Mouse (Mus musculus) forebrain, embryonic 10.5 days (tissue): Measurements from ENCODE around the gene Scml4. TPM values are rescaled to one million over a fixed set of nuclear protein-coding genes. Genes with fewer than 3 reads are reported as not detected.

Source experiments
- DNase-seq: peaks from one replicate; pipeline ENCODE4 v3.0.0-alpha.2; 2017; ENCODE audit warnings: low spot score; ENCODE audit errors: extremely low spot score
- H3K27ac ChIP-seq: fragments of 300-500 bp; sonication (generic); 2 replicates; pipeline ENCODE4 v1.5.1; 2016; ENCODE audit warnings: mild to moderate bottlenecking
- H3K27me3 ChIP-seq: fragments of 300-500 bp; sonication (generic); 2 replicates; pipeline ENCODE4 v1.6.1; 2016; ENCODE audit warnings: mild to moderate bottlenecking; ENCODE audit not compliant: poor library complexity, severe bottlenecking
- H3K36me3 ChIP-seq: fragments of 300-500 bp; sonication (generic); replicated peaks from 2 replicates; pipeline ENCODE4 v1.6.1; 2016; ENCODE audit warnings: mild to moderate bottlenecking, moderate library complexity
- H3K4me1 ChIP-seq: fragments of 300-500 bp; sonication (generic); 2 replicates; pipeline ENCODE4 v1.6.1; 2016
- H3K4me3 ChIP-seq: fragments of 300-500 bp; sonication (generic); 2 replicates; pipeline ENCODE4 v1.5.1; 2016; ENCODE audit warnings: mild to moderate bottlenecking, moderate library complexity
- H3K9me3 ChIP-seq: fragments of 300-500 bp; sonication (generic); 2 replicates; pipeline ENCODE4 v1.6.1; 2016; ENCODE audit warnings: mild to moderate bottlenecking, moderate library complexity
- whole genome bisulfite sequencing: fragments of 180-500 bp; shearing (Covaris S2); methylation state at CpG from one replicate; pipeline ENCODE4 v1.1.7; 2016; 5-methylcytosine and 5-hydroxymethylcytosine counted together
- polyA plus RNA-seq: library from polyadenylated mRNA; unstranded; fragments of >200 nt; fragmentation: Nextera tagmentation; extraction: Ambion mirVana; gene quantifications from 2 replicates; pipeline ENCODE4 v1.2.1, GENCODE M21; 2016

Gene Scml4
- polyA plus RNA-seq, 1 experiment from 2014 or later: 0.19 TPM

- Histone ChIP-seq H3K36me3 (no peaks in the 10 kb centered on the region), H3K4me3 (peak overlapping the region; percentile 6; the same call in 1 of the 2 replicates), H3K4me1 (peaks cover 47% of the 10 kb centered on the region), H3K9me3 (no peaks in the 10 kb centered on the region), H3K27me3 (peaks cover 48% of the 10 kb centered on the region), H3K27ac (peak overlapping the region; percentile 51; the same call in 1 of the 2 replicates)
- DNase-seq: no peak
- 27% methylated on average over 13 of the region's 13 CpGs for WGBS
Measured at GRCm38 (mm10) chr10:42994331-42994782, 134.2 kb downstream of the Scml4 start.

- Histone ChIP-seq H3K4me1 (peaks cover 47% of the 10 kb centered on the region), H3K27me3 (peaks cover 48% of the 10 kb centered on the region), H3K27ac (peak overlapping the region; percentile 62; the same call in 1 of the 2 replicates), H3K4me3 (no peak overlapping the region), H3K9me3 (no peaks in the 10 kb centered on the region), H3K36me3 (no peaks in the 10 kb centered on the region)
- 45% methylated on average over 13 of the region's 13 CpGs for WGBS
- peak; percentile 17 for DNase-seq
Measured at GRCm38 (mm10) chr10:42995484-42995895, 135.3 kb downstream of the Scml4 start.

- Histone ChIP-seq H3K9me3 (no peaks in the 10 kb centered on the region), H3K4me1 (peaks cover 55% of the 10 kb centered on the region), H3K27ac (no peak overlapping the region), H3K4me3 (no peak overlapping the region), H3K27me3 (peaks cover 43% of the 10 kb centered on the region), H3K36me3 (no peaks in the 10 kb centered on the region)
- no peak for DNase-seq
- 86% methylated on average over 2 of the region's 2 CpGs for WGBS
Measured at GRCm38 (mm10) chr10:42997278-42997677, 137.1 kb downstream of the Scml4 start.

DNA sequence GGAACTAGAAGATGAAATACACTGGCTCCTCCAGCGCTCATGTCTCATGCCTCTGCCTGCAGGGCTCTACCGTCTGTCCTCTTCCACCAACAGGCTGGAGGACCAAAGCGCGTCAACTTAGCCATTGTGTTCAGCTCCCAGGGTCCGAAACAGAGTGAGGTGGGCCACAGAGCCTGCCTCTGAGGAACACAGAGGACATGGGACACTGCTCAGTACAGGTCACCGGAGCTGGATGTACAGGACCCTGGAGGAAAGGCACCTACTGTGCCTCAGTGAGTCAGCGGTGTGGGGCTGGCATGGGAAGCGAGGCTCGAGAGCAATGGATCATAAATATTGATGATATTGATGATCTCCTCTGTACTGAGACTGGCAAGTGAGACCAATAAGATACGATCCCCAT is 139.2 kb downstream of the Scml4 start:
- H3K27ac ChIP-seq: no peak overlapping the region
- H3K4me1 ChIP-seq: peaks cover 61% of the 10 kb centered on the region
- WGBS: 90% methylated on average over 10 of the region's 10 CpGs
- H3K36me3 ChIP-seq: peaks cover 5% of the 10 kb centered on the region; the same call in 1 of the 2 replicates
- H3K4me3 ChIP-seq: no peak overlapping the region
- no peaks in the 10 kb centered on the region for H3K9me3 ChIP-seq
- DNase-seq: no peak
- peaks cover 23% of the 10 kb centered on the region for H3K27me3 ChIP-seq

- H3K27me3 ChIP-seq: peaks cover 22% of the 10 kb centered on the region
- H3K4me1 ChIP-seq: peaks cover 46% of the 10 kb centered on the region
- no peak for DNase-seq
- peaks cover 7% of the 10 kb centered on the region for H3K36me3 ChIP-seq
- peak overlapping the region; percentile 74; the same call in 1 of the 2 replicates for H3K27ac ChIP-seq
- no peaks in the 10 kb centered on the region for H3K9me3 ChIP-seq
- 79% methylated on average over 3 of the region's 3 CpGs for WGBS
- no peak overlapping the region for H3K4me3 ChIP-seq
Measured at GRCm38 (mm10) chr10:43001433-43001832, 141.3 kb downstream of the Scml4 start.

- Histone ChIP-seq H3K4me3 (peak overlapping the region; percentile 45), H3K27ac (peak overlapping the region; percentile 74; the same call in 1 of the 2 replicates), H3K36me3 (peaks cover 7% of the 10 kb centered on the region), H3K27me3 (peaks cover 26% of the 10 kb centered on the region; the same call in 1 of the 2 replicates), H3K4me1 (peaks cover 39% of the 10 kb centered on the region), H3K9me3 (no peaks in the 10 kb centered on the region)
- DNase-seq: no peak
- WGBS: 9% methylated on average over 13 of the region's 13 CpGs
Measured at GRCm38 (mm10) chr10:43002066-43002678, 142.0 kb downstream of the Scml4 start.

GRCm38 (mm10) chr10:43002721-43003465 is 142.7 kb downstream of the Scml4 start:
- DNase-seq: no peak
- Histone ChIP-seq H3K27me3 (peaks cover 26% of the 10 kb centered on the region; the same call in 1 of the 2 replicates), H3K27ac (peak overlapping the region; percentile 74; the same call in 1 of the 2 replicates), H3K4me1 (peaks cover 39% of the 10 kb centered on the region), H3K36me3 (peaks cover 7% of the 10 kb centered on the region), H3K9me3 (no peaks in the 10 kb centered on the region), H3K4me3 (peak overlapping the region; percentile 45)
- WGBS: 10% methylated on average over 25 of the region's 25 CpGs

GRCm38 (mm10) chr10:43003466-43003757 is 143.2 kb downstream of the Scml4 start:
- Histone ChIP-seq H3K4me1 (peaks cover 39% of the 10 kb centered on the region), H3K9me3 (no peaks in the 10 kb centered on the region), H3K27ac (no peak overlapping the region), H3K4me3 (no peak overlapping the region), H3K36me3 (peaks cover 7% of the 10 kb centered on the region), H3K27me3 (peaks cover 26% of the 10 kb centered on the region; the same call in 1 of the 2 replicates)
- 44% methylated on average over 5 of the region's 5 CpGs for WGBS
- DNase-seq: no peak

DNA sequence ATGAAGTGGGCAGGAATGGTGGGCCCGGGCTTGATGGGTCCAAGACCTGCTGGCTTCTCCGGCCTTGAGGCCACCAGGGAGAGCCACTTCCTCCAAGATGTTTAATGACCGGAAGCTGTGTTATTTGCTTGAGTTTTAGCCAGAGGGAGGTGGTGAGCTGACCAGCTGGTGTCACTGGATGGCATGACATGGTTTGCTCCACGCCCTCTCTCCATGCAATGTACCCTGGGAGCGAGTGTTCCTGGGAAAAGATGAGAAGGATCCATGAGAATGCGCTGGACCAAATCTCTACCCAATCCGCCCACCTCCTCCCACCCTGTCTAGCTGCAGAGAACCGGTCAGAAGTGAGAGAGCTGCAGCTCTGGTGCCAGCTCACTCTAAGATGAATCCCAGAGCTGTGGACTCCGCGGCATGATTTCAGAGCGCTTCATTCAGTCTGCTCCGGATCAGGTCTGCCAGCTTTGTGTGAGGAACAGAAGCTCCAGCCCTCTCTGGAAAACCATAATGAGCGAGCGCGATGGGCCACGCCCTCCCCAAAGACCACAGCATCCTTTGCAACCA is 144.1 kb downstream of the Scml4 start:
- DNase-seq: no peak
- WGBS: 89% methylated on average over 16 of the region's 16 CpGs
- Histone ChIP-seq H3K9me3 (no peaks in the 10 kb centered on the region), H3K4me3 (no peak overlapping the region), H3K27me3 (peaks cover 26% of the 10 kb centered on the region; the same call in 1 of the 2 replicates), H3K27ac (0 out of 2 replicates have a peak overlapping the region, but pooled peaks have one; percentile 13), H3K36me3 (peaks cover 7% of the 10 kb centered on the region), H3K4me1 (peaks cover 39% of the 10 kb centered on the region)

GRCm38 (mm10) chr10:43005031-43005430 is 144.9 kb downstream of the Scml4 start:
- peaks cover 7% of the 10 kb centered on the region for H3K36me3 ChIP-seq
- H3K4me1 ChIP-seq: peaks cover 39% of the 10 kb centered on the region
- peaks cover 26% of the 10 kb centered on the region; the same call in 1 of the 2 replicates for H3K27me3 ChIP-seq
- DNase-seq: no peak
- no peak overlapping the region for H3K27ac ChIP-seq
- H3K4me3 ChIP-seq: no peak overlapping the region
- H3K9me3 ChIP-seq: no peaks in the 10 kb centered on the region
- 87% methylated on average over 4 of the region's 4 CpGs for WGBS

DNA sequence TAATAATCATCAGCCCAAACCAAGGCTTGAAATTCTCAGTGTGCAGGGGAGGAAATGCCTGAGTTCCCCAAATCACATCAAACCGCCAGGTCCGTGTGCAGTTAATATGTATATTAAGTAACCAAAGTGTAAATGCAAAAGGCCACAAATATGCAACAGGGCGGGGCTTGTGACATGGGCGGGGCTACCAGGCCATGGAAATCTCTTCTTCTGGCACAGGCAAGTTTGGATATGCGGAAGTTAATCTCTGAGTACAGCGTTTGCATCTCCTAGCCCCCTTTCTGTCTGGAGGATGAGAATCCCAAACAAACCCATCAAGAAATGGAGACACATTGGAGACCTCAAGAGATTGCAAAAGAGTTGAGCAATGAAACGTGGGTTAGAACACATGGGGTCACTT is 145.5 kb downstream of the Scml4 start:
- Histone ChIP-seq H3K27me3 (peaks cover 26% of the 10 kb centered on the region; the same call in 1 of the 2 replicates), H3K4me1 (peaks cover 39% of the 10 kb centered on the region), H3K4me3 (no peak overlapping the region), H3K9me3 (no peaks in the 10 kb centered on the region), H3K27ac (no peak overlapping the region), H3K36me3 (peaks cover 7% of the 10 kb centered on the region)
- no peak for DNase-seq
- 80% methylated on average over 7 of the region's 7 CpGs for WGBS

- Histone ChIP-seq H3K4me3 (no peak overlapping the region), H3K4me1 (peaks cover 35% of the 10 kb centered on the region), H3K9me3 (no peaks in the 10 kb centered on the region), H3K27me3 (peaks cover 19% of the 10 kb centered on the region; the same call in 1 of the 2 replicates), H3K27ac (no peak overlapping the region), H3K36me3 (peaks cover 7% of the 10 kb centered on the region)
- WGBS: 89% methylated on average over 4 of the region's 4 CpGs
- no peak for DNase-seq
Measured at GRCm38 (mm10) chr10:43006534-43006933, 146.4 kb downstream of the Scml4 start.
